Mouse (Mus musculus) liver, embryonic 12.5 days (tissue): Measurements from ENCODE around the gene Tiam2. TPM values are rescaled to one million over a fixed set of nuclear protein-coding genes. Genes with fewer than 3 reads are reported as not detected.

Experiments
- ATAC-seq: fragments of 200-750 bp; cut with Nextera tagmentation; 2 replicates; pipeline ENCODE4 v1.8.0; 2017; ENCODE audit warnings: moderate number of reproducible peaks, mild to moderate bottlenecking, moderate library complexity
- H3K27ac ChIP-seq: fragments of 300-500 bp; sonication (generic); 2 replicates; pipeline ENCODE4 v1.5.1; 2016; ENCODE audit warnings: mild to moderate bottlenecking
- H3K27me3 ChIP-seq: fragments of 300-500 bp; sonication (generic); replicated peaks from 2 replicates; pipeline ENCODE4 v1.6.1; 2016; ENCODE audit warnings: mild to moderate bottlenecking, moderate library complexity
- H3K36me3 ChIP-seq: fragments of 300-500 bp; sonication (generic); 2 replicates; pipeline ENCODE4 v1.6.1; 2016; ENCODE audit warnings: mild to moderate bottlenecking, moderate library complexity
- H3K4me1 ChIP-seq: fragments of 300-500 bp; sonication (generic); 2 replicates; pipeline ENCODE4 v1.6.1; 2016
- H3K4me2 ChIP-seq: fragments of 300-500 bp; sonication (generic); 2 replicates; pipeline ENCODE4 v1.6.1; 2016; ENCODE audit warnings: mild to moderate bottlenecking, moderate library complexity
- H3K4me3 ChIP-seq: fragments of 300-500 bp; sonication (generic); 2 replicates; pipeline ENCODE4 v1.5.1; 2016; ENCODE audit warnings: mild to moderate bottlenecking, moderate library complexity
- H3K9ac ChIP-seq: fragments of 300-500 bp; sonication (generic); 2 replicates; pipeline ENCODE4 v1.6.1; 2016; ENCODE audit warnings: mild to moderate bottlenecking, moderate library complexity
- H3K9me3 ChIP-seq: fragments of 300-500 bp; sonication (generic); replicated peaks from 2 replicates; pipeline ENCODE4 v1.6.1; 2016; ENCODE audit warnings: mild to moderate bottlenecking, moderate library complexity
- WGBS: fragments of 180-500 bp; shearing (Covaris S2); methylation state at CpG from one replicate; pipeline ENCODE4 v1.1.7; 2016; ENCODE audit not compliant: insufficient replicate concordance; 5-methylcytosine and 5-hydroxymethylcytosine counted together
- polyA plus RNA-seq: library from polyadenylated mRNA; unstranded; fragments of >200 nt; fragmentation: Nextera tagmentation; extraction: Ambion mirVana; gene quantifications from 2 replicates; pipeline ENCODE4 v1.2.1, GENCODE M21; 2016

Gene Tiam2
- polyA plus RNA-seq, 1 experiment from 2014 or later: 1.3 TPM

- 75% methylated on average over 4 of the region's 4 CpGs for WGBS
- no peak for ATAC-seq
- H3K27me3 ChIP-seq: peaks cover 19% of the 10 kb centered on the region; the same call in 1 of the 2 replicates
- no peak overlapping the region for H3K9ac ChIP-seq
- no peaks in the 10 kb centered on the region for H3K9me3 ChIP-seq
- H3K27ac ChIP-seq: no peak overlapping the region
- no peaks in the 10 kb centered on the region for H3K36me3 ChIP-seq
- no peak overlapping the region for H3K4me3 ChIP-seq
- no peak overlapping the region for H3K4me2 ChIP-seq
- 0 out of 2 replicates have a peak, but pooled peaks cover 8% of the 10 kb centered on the region for H3K4me1 ChIP-seq
Measured at GRCm38 (mm10) chr17:3315581-3315980, 10.8 kb upstream of the Tiam2 start.

- Histone ChIP-seq H3K9me3 (no peaks in the 10 kb centered on the region), H3K9ac (peak overlapping the region; percentile 41; the same call in 1 of the 2 replicates), H3K27me3 (peaks cover 46% of the 10 kb centered on the region), H3K36me3 (no peaks in the 10 kb centered on the region), H3K27ac (no peak overlapping the region), H3K4me2 (peak overlapping the region; percentile 82), H3K4me3 (peak overlapping the region; percentile 60), H3K4me1 (peaks cover 12% of the 10 kb centered on the region)
- under 1% methylated on average over 25 of the region's 25 CpGs for whole genome bisulfite sequencing
- ATAC-seq: 0 out of 2 replicates have a peak, but pooled peaks have one; percentile 16
Measured at GRCm38 (mm10) chr17:3326903-3327279, 518 bp downstream of the Tiam2 start.

- Histone ChIP-seq H3K9ac (no peak overlapping the region), H3K4me3 (peak overlapping the region; percentile 60), H3K4me2 (peak overlapping the region; percentile 82), H3K27me3 (peaks cover 44% of the 10 kb centered on the region), H3K36me3 (no peaks in the 10 kb centered on the region), H3K9me3 (no peaks in the 10 kb centered on the region), H3K4me1 (peaks cover 12% of the 10 kb centered on the region), H3K27ac (no peak overlapping the region)
- no peak for ATAC-seq
- WGBS: 8% methylated on average over 14 of the region's 14 CpGs
Measured at GRCm38 (mm10) chr17:3327335-3327734, 962 bp downstream of the Tiam2 start.

- H3K4me2 ChIP-seq: no peak overlapping the region
- WGBS: 38% methylated on average over 4 of the region's 4 CpGs
- H3K9ac ChIP-seq: no peak overlapping the region
- H3K27me3 ChIP-seq: peaks cover 44% of the 10 kb centered on the region
- peaks cover 12% of the 10 kb centered on the region for H3K4me1 ChIP-seq
- no peak overlapping the region for H3K4me3 ChIP-seq
- H3K36me3 ChIP-seq: no peaks in the 10 kb centered on the region
- no peaks in the 10 kb centered on the region for H3K9me3 ChIP-seq
- H3K27ac ChIP-seq: no peak overlapping the region
- ATAC-seq: no peak
Measured at GRCm38 (mm10) chr17:3328820-3329219, 2.4 kb downstream of the Tiam2 start.

- 73% methylated on average over 4 of the region's 4 CpGs for WGBS
- ATAC-seq: no peak
- H3K27ac ChIP-seq: no peak overlapping the region
- H3K9me3 ChIP-seq: no peaks in the 10 kb centered on the region
- H3K27me3 ChIP-seq: peaks cover 44% of the 10 kb centered on the region
- peaks cover 12% of the 10 kb centered on the region for H3K4me1 ChIP-seq
- no peak overlapping the region for H3K4me3 ChIP-seq
- no peak overlapping the region for H3K9ac ChIP-seq
- no peak overlapping the region for H3K4me2 ChIP-seq
- H3K36me3 ChIP-seq: no peaks in the 10 kb centered on the region
Measured at GRCm38 (mm10) chr17:3329429-3329828, 3.1 kb downstream of the Tiam2 start.

- H3K27me3 ChIP-seq: peaks cover 25% of the 10 kb centered on the region
- 75% methylated on average over 7 of the region's 7 CpGs for WGBS
Measured at GRCm38 (mm10) chr17:3331721-3332461, 5.5 kb downstream of the Tiam2 start.

GRCm38 (mm10) chr17:3336161-3336739 is 9.9 kb downstream of the Tiam2 start:
- Histone ChIP-seq H3K4me3 (no peak overlapping the region), H3K9ac (no peak overlapping the region), H3K27ac (no peak overlapping the region), H3K4me1 (no peaks in the 10 kb centered on the region), H3K4me2 (no peak overlapping the region), H3K27me3 (no peaks in the 10 kb centered on the region), H3K9me3 (no peaks in the 10 kb centered on the region), H3K36me3 (no peaks in the 10 kb centered on the region)
- ATAC-seq: no peak
- 65% methylated on average over 7 of the region's 7 CpGs for WGBS

More at GRCm38 (mm10) chr17:3331721-3332461, 5.5 kb downstream of the Tiam2 start:
- Histone ChIP-seq H3K4me1 (peaks cover 2% of the 10 kb centered on the region), H3K4me3 (no peak overlapping the region), H3K9ac (no peak overlapping the region), H3K9me3 (no peaks in the 10 kb centered on the region), H3K36me3 (no peaks in the 10 kb centered on the region), H3K27ac (no peak overlapping the region), H3K4me2 (no peak overlapping the region)
- no peak for ATAC-seq

- no peak overlapping the region for H3K4me3 ChIP-seq
- no peak for ATAC-seq
- H3K36me3 ChIP-seq: no peaks in the 10 kb centered on the region
- 76% methylated on average over 7 of the region's 7 CpGs for WGBS
- H3K9ac ChIP-seq: no peak overlapping the region
- no peak overlapping the region for H3K27ac ChIP-seq
- no peaks in the 10 kb centered on the region for H3K4me1 ChIP-seq
- no peaks in the 10 kb centered on the region for H3K9me3 ChIP-seq
- no peak overlapping the region for H3K4me2 ChIP-seq
- no peaks in the 10 kb centered on the region for H3K27me3 ChIP-seq
Measured at GRCm38 (mm10) chr17:3336887-3337524, 10.6 kb downstream of the Tiam2 start.

GRCm38 (mm10) chr17:3337525-3337888 is 11.1 kb downstream of the Tiam2 start:
- Histone ChIP-seq H3K4me3 (no peak overlapping the region), H3K4me2 (no peak overlapping the region), H3K9ac (no peak overlapping the region), H3K27ac (no peak overlapping the region), H3K9me3 (no peaks in the 10 kb centered on the region), H3K36me3 (no peaks in the 10 kb centered on the region), H3K27me3 (no peaks in the 10 kb centered on the region), H3K4me1 (no peaks in the 10 kb centered on the region)
- no peak for ATAC-seq
- 73% methylated on average over 4 of the region's 4 CpGs for WGBS

- Histone ChIP-seq H3K4me1 (no peaks in the 10 kb centered on the region), H3K9me3 (no peaks in the 10 kb centered on the region), H3K27me3 (no peaks in the 10 kb centered on the region), H3K9ac (no peak overlapping the region), H3K4me3 (no peak overlapping the region), H3K4me2 (no peak overlapping the region), H3K27ac (no peak overlapping the region), H3K36me3 (no peaks in the 10 kb centered on the region)
- WGBS: 73% methylated on average over 7 of the region's 7 CpGs
- ATAC-seq: no peak
Measured at GRCm38 (mm10) chr17:3338821-3339220, 12.4 kb downstream of the Tiam2 start.

- Histone ChIP-seq H3K36me3 (no peaks in the 10 kb centered on the region), H3K4me3 (no peak overlapping the region), H3K9me3 (no peaks in the 10 kb centered on the region), H3K4me1 (no peaks in the 10 kb centered on the region), H3K4me2 (no peak overlapping the region), H3K9ac (no peak overlapping the region), H3K27ac (no peak overlapping the region), H3K27me3 (no peaks in the 10 kb centered on the region)
- WGBS: 67% methylated on average over 7 of the region's 7 CpGs
- no peak for ATAC-seq
Measured at GRCm38 (mm10) chr17:3344872-3345271, 18.5 kb downstream of the Tiam2 start.

GRCm38 (mm10) chr17:3345276-3345885 is 19.0 kb downstream of the Tiam2 start:
- no peaks in the 10 kb centered on the region for H3K36me3 ChIP-seq
- no peaks in the 10 kb centered on the region for H3K4me1 ChIP-seq
- H3K27ac ChIP-seq: no peak overlapping the region
- H3K4me2 ChIP-seq: no peak overlapping the region
- no peaks in the 10 kb centered on the region for H3K27me3 ChIP-seq
- H3K9me3 ChIP-seq: no peaks in the 10 kb centered on the region
- H3K9ac ChIP-seq: no peak overlapping the region
- WGBS: 65% methylated on average over 12 of the region's 12 CpGs
- no peak for ATAC-seq
- H3K4me3 ChIP-seq: no peak overlapping the region
